Mouse (Mus musculus): ENCODE data around the gene Cep57l1.
A peak's percentile ranks its signal among the peaks of the same experiment; 100 is the strongest.

Cep57l1 gene

GRCm38 (mm10) chr10:41737245-41737644 is 72.4 kb downstream of the Cep57l1 start:
- no peak for DNase-seq (ENCODE audit: low spot score in 2 of 2)

- DNase-seq (ENCODE audit: low spot score in 2 of 2): no peak
These were observed 74.3 kb downstream of the Cep57l1 start for GRCm38 (mm10) chr10:41735398-41735797.

- no peak for DNase-seq (ENCODE audit: low spot score in 2 of 2)
These were observed 76.5 kb downstream of the Cep57l1 start for GRCm38 (mm10) chr10:41733214-41733613.

- DNase-seq (ENCODE audit: low spot score in 2 of 2): no peak
These were observed 77.7 kb downstream of the Cep57l1 start for GRCm38 (mm10) chr10:41731932-41732331.

DNA sequence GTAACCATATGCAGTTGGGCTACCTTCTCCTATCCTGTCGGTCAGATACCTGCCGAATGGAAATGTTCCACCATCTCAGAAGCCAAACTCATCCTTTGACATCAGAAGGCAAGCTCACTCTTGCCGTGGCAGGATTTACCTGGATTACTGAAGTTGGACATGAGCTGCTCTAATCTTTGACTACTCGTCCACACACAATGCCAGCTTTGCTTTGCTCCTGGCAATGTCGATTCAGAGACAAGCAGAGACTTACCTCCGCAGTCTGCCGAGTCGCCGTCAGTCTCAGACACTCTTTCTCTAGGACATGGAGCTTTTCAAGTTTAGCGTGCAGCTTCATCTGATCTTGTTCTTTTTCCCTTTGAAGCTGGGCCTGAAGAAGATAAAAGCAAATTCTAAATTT is 78.9 kb downstream of the Cep57l1 start:
- DNase-seq (ENCODE audit: low spot score in 2 of 2): no peak

GRCm38 (mm10) chr10:41726215-41726614 is 83.5 kb downstream of the Cep57l1 start:
- DNase-seq (ENCODE audit: low spot score in 2 of 2): no peak

DNA sequence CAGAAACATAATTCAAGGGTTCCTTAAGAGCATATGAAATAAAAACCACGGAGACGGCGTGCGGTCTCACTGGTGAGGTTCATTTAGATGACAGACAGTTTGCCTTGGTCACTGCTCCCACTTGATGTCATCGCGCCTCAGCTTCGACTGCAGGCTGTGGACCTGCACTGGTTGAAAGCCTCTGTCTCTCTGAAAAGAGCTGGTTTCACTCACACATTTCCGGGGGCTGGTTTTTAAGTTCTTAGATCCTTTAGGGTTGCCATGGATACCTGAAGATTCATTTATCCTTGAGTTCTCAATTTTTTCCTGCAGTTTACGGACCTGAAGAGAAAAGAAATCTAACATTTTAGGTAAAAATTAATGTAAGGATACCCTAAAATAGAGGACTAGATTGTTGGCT is 90.1 kb downstream of the Cep57l1 start:
- DNase-seq (ENCODE audit: low spot score in 2 of 2): no peak

DNA sequence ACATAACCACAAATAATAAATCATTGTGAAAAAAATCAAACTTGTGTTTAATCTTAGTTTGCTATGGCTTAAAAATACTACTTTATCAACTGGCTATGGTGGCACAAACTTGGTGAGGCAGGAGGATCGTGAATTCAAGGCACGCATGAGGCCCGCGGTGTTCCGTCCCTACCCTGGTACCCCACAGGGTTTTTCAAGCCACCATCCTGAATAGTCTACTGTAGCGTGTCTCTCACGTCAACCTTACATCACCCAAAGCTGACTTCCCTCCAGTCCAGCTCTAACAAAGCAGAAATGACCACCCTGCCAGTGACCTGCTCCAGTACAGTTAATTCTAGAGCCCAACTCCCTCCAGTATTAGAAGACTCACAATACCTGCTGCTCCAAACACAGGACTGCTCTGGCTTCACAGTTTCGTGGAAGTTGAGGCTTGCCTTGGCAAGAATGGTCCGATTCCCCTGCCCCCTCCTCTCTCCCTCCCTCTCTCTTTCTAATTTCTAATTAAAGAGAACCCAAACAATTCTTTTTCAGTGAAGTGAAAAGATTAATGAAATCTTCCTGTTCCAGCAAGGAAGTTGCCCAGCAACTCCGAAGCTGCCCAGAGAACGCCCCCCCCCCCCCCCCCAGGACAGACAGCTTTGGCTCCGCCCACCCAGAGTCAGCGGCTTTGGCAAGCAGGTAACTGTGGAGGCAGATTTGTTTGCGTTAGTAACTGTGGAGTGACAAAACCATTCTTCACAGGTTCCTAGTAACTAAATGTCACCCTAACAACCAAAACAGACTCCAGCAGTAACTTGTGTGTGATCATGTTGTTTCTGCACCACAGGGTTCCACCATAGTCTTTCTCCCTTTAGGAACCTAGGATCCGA is 93.4 kb downstream of the Cep57l1 start, which contains the start of gene Ccdc162:
Gene Ccdc162 (minus strand): TSS at position 606 of the 869 bp plus-strand sequence.
- no peak for DNase-seq (ENCODE audit: low spot score in 2 of 2)

DNA sequence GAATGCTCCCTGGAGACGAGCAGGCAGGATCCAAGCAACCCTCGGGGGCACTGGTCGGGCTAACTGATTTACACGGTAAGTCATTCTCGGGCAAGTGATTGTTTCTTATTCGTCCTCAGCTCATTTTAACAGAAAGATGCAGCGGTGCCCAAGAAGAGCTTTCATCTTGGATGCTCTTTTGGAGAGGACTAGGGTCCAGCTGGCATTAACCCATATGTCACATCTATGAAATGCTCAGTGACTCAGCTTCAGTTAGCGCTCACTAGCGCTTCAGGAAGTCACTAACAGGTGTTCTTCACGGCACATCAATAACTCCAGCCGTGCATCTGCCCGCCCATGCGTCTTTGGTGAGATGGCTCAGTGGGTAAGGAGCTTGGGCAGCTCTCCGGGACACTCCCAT is 94.1 kb downstream of the Cep57l1 start:
- DNase-seq (ENCODE audit: low spot score in 2 of 2): no peak

- DNase-seq (ENCODE audit: low spot score in 2 of 2): no peak
These were observed 98.2 kb downstream of the Cep57l1 start for GRCm38 (mm10) chr10:41711467-41711866.

DNA sequence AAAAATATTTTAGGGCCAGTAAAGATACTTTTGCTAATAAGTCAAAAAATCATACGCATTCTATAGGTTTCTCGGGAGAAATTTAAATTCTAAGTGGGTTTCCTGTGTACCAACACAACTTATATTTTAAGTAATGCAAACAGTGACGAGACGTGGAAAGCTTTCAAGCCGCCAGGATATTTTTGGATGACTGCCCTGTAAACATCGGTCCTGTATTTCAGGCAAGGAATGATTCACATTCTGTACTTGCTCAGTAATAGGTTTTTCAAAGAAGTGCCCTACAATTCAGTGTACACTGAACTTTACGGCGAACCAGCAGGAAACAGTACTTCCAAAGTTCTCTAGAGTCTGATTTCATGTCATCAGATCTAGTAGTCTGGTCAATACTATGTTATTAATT is 98.9 kb downstream of the Cep57l1 start:
- DNase-seq (ENCODE audit: low spot score in 2 of 2): no peak

DNA sequence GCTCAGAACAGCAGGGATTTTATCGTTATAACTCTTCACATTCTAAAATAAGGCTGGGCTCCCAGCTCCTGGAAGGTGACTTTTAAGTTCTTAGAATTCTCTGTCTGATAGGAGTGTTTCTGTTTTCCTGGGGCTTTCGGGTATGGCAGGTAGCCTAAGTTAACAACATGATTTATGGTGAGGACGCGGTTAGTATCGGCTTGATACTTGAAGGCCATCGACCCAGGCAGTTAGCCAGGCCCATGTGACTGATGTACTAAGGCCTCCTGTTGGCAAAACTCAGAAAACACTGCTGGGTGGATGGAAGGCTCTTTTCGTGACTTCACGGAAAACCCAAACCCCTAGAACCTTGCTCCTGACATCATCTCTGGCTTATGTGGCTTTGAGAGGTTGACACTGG is 100.3 kb downstream of the Cep57l1 start:
- no peak for DNase-seq (ENCODE audit: low spot score in 2 of 2)

DNA sequence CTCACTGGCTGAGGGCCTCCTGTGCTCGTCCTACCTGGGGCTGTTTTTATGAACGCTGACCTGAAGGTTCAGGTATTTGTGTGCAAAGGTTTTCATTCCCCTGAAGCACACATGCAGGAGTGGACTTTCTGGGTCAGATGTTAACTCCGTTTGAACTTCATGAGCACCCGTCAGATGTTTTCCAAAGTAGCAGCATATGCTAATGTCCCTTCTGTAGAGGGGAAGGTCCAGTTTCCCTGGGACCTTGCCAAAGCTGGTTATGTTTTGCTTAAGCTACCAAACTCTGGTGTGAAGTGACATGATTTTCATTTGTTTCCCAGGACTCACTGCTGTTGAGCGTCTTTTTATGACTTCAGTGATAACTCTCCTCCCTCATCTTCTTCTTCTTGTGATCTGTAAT is 110.0 kb downstream of the Cep57l1 start:
- DNase-seq (ENCODE audit: low spot score in 2 of 2): no peak

GRCm38 (mm10) chr10:41697040-41697439 is 112.6 kb downstream of the Cep57l1 start:
- no peak for DNase-seq (ENCODE audit: low spot score in 2 of 2)

- DNase-seq (ENCODE audit: low spot score in 2 of 2): no peak
These were observed 118.7 kb downstream of the Cep57l1 start for GRCm38 (mm10) chr10:41690978-41691377.

DNA sequence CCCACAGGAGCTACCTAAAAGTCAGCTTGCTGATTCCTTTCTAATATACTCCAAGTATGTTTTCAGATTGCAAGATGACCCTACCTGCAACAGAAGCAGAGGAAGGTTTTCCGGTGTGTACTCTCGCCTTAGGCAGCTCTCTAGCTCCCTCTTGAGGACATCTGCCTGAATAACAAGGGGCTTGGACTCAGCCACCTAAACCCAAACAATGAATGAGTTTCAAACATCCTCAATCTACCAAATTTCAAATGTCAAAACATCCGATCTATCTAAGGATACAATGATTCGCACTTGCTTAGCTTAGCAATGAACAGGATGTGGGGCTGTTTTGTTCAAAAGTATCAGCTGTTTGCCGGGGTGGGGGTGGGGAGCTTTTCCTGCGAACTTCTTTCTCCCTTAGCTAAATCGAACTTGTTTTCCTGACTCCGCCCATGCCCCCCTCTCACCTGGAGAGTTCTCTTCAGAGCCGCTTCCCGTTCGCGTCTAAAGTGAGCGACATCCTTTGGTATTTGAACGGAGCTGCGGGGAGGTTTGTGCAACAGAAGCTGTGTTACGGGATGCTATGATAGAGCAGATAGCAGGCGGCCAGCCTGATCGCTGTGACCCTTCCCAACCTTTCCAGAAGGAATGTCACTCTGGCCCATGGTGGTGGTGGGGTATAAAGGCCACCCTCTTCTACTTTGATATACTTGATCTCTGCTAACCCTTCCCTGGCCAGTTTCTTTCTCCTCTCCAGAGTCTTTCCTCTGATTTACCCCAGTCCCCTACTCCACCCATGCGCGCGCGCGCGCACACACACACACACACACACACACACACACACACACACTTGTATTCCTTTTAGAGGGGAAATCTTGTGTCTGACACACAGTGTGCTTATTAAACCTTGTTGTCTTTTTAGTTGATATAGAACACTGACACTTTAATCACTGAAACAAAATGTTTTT is 119.5 kb downstream of the Cep57l1 start:
- DNase-seq (ENCODE audit: low spot score in 2 of 2): peak; percentile 48 to 68

DNA sequence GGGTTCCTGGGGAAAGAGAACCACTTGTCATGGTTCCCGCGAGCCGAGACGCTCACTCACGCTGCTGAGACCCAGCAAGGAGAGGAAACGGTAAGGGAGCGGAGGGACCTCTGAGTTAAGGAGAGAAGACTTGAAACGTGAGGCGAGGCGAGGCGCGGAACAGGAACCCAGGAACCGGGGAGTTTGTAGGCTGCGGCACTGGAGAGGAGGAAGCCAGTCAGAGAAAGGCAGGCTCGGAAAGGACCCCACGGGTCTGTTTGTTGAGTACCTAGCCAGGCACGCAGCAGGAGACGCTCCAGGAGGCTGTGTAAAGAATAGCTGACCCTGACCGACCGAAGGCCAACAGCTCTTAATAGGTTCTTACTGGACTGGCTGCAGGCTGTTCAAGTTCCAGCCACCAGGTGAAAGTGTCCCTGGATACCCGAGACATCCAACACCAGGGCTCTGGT is 125.1 kb downstream of the Cep57l1 start:
- no peak for DNase-seq (ENCODE audit: low spot score in 2 of 2)

DNA sequence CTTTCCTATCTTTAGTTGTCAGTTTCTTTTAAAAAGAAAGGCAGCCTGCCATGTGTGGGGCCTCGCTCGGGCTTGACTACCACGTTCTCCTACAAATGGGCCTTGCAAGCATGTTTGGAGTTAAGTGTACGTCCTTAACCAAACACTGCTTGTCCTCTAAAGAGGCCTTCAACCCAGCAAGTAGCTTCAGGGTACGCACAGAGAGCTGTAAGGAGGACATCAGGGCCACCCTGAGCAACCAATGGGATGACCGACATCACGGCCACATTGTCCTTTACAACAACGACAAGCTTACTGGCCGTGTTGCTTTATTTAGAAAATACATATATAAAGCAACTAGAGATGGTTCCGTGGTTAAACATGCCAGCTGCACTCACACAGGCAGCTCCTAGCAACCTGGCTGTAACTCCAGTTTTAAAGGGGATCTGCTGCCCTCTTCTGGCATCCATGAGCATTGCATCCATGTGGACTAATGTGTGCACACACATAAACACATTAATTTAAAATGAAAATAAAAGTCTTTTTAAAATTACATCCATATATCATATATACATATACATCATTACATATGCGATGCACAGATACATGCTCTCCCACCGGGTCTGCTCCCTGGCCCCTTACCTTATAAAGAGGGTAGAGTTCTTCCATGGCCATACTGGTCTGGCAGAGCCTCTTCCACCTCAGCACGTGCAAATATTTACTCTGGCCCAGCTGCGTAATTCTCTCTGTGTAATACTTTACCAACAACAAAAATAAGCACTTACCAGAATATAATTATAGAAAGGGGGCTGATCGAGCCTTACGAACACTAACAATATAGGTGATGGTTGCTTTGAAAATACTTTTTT is 126.9 kb downstream of the Cep57l1 start:
- DNase-seq (ENCODE audit: low spot score in 2 of 2): peak; percentile 75 to 80

DNA sequence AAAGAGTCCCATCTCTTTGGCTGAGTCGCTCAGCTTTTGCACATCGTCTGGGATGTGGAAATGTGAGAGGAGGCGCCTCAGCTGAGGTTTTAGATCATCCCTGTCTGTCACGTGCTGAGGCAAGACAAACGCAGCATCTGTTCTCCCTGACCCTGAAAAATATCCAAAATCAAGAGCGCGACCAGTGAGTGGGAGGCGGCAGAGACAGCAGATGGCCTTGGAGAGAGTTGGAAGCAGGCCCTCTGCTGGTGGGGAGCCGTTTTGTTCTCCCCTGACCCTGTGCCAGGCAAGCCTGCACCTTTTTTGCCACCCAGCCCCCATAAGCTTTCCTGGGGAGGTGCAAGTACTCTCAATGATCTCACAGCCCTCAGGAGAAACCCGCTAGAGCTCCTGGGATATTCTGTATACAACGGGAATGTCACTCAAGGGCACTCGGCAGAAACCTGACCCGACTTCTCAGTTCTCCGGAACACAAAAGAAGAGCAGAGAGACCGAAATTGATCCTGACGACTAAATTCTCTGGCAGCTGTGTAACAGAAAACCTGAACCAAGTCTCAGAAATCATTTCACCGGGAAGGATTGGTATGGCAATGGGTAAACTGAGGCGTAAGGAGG is 130.8 kb downstream of the Cep57l1 start:
- DNase-seq (ENCODE audit: low spot score in 2 of 2): peak; percentile 34 to 41

DNA sequence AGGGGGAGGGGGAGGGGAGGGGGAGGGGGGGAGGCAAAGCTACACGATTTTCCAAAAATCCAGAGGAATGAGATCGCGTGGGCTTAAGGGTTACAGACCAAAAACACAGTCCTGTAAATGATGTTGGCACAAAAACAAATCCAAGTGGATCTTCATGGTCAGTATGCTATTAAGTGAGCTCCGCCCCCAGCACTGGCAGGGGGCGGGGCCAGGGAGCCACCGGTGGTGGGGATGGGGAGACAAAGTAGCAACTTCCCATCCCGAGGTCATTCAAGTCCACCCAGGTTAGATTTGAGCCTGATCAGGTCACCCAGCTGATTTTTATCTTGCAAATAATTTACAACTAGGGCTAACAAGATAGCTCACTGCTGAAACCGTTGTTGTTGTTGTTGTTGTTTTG is 132.3 kb downstream of the Cep57l1 start:
- DNase-seq (ENCODE audit: low spot score in 2 of 2): no peak

DNA sequence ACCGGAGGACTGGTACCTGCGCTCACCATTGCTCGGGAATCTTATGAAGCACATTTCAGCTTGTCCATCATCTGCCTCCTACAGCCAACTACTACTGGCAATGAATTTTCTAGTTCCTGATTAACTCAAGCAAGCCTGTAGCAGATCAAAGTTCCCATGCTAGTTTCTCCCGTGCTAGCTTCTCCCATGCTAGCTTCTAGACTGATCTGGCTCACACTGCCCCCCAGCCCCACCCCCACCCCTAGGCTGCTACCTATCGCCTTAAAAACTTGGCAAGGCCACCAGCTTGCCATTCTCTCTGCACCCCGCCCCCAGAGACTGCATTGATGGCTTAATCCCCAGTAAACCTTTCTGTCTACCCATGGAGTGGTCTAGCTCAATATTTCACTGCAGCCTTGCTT is 133.0 kb downstream of the Cep57l1 start:
- DNase-seq (ENCODE audit: low spot score in 2 of 2): no peak

Data from spleen, postnatal 36 days (tissue).